Mouse (Mus musculus): ENCODE results near the gene Map3k7cl. TPM values are rescaled to one million over a fixed set of nuclear protein-coding genes. Genes with fewer than 3 reads are reported as not detected.

Gene Map3k7cl
- polyA plus RNA-seq, 1 experiment from 2014 or later = 0.09 TPM

DNA sequence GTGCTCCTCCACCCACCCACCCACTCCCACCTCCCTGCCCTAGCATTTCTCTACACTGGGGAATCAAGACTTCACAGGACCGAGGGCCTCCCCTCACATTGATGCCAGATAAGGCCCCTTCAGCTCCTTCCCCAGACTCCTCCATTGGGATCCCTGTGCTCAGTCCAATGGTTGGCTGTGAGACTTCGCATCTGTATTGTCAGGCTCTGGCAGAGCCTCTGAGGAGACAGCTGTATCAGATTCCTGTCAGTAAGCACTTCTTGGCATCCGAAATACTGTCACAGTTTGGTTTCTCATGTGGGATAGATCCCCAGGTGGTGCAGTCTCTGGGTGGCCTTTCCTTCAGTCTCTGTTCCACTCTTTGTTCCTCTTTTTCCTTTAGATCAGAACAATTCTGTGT is 68.1 kb downstream of the Map3k7cl start:
- no peak overlapping the region for H3K9ac ChIP-seq (ENCODE audit: low read depth, low read length)
- no peak overlapping the region for H3K4me2 ChIP-seq (ENCODE audit: low read depth, low read length)
- no peaks in the 10 kb centered on the region for H3K4me1 ChIP-seq (ENCODE audit: control insufficient read depth, low read depth, low read length)
- ATAC-seq (ENCODE audit: low read depth) = no peak
- H3K9me3 ChIP-seq (replicated peaks; ENCODE audit: control insufficient read depth, low read length) = no peaks in the 10 kb centered on the region; the same call in 1 of the 2 replicates
- WGBS (ENCODE audit: insufficient replicate concordance) = 62% methylated on average over 3 of the region's 3 CpGs
- no peak overlapping the region for H3K27ac ChIP-seq (ENCODE audit: low read length)
- no peaks in the 10 kb centered on the region for H3K27me3 ChIP-seq (ENCODE audit: control insufficient read depth, insufficient read depth, low read depth, low read length)
- H3K36me3 ChIP-seq (ENCODE audit: control insufficient read depth, insufficient read depth) = no peaks in the 10 kb centered on the region
- H3K4me3 ChIP-seq (ENCODE audit: low read depth, low read length) = no peak overlapping the region

- WGBS (ENCODE audit: insufficient replicate concordance) = 77% methylated on average over 5 of the region's 5 CpGs
- Histone ChIP-seq H3K9me3 (replicated peaks; ENCODE audit: control insufficient read depth, low read length) (peaks cover 4% of the 10 kb centered on the region), H3K27ac (ENCODE audit: low read length) (no peak overlapping the region), H3K4me2 (ENCODE audit: low read depth, low read length) (no peak overlapping the region), H3K4me3 (ENCODE audit: low read depth, low read length) (no peak overlapping the region), H3K27me3 (ENCODE audit: control insufficient read depth, insufficient read depth, low read depth, low read length) (no peaks in the 10 kb centered on the region), H3K9ac (ENCODE audit: low read depth, low read length) (no peak overlapping the region), H3K4me1 (ENCODE audit: control insufficient read depth, low read depth, low read length) (no peaks in the 10 kb centered on the region), H3K36me3 (ENCODE audit: control insufficient read depth, insufficient read depth) (no peaks in the 10 kb centered on the region)
- ATAC-seq (ENCODE audit: low read depth) = no peak
Measured at GRCm38 (mm10) chr16:87623881-87624280, 70.8 kb downstream of the Map3k7cl start.

DNA sequence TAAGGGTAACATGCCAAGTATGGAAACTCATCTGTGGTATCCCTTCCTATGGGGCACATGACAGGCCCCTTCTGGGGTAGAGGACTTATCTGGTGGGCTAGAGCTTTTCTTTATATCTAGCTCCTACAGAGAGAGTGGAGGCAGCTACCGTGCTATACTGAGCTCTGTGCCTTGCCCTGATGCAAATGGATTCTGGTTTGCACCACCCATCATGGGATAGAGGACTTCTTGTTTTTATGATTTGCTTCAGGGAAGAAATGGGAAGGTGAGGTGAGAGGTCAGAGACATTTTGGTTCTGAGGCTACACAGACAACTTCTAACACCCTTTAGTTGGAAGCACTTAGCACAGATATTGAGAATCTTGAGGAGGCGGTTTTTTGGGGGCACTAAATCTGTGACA is 71.8 kb downstream of the Map3k7cl start:
- Histone ChIP-seq H3K9me3 (replicated peaks; ENCODE audit: control insufficient read depth, low read length) (peaks cover 4% of the 10 kb centered on the region), H3K27ac (ENCODE audit: low read length) (peak overlapping the region; percentile 65), H3K27me3 (ENCODE audit: control insufficient read depth, insufficient read depth, low read depth, low read length) (no peaks in the 10 kb centered on the region), H3K36me3 (ENCODE audit: control insufficient read depth, insufficient read depth) (no peaks in the 10 kb centered on the region), H3K4me2 (ENCODE audit: low read depth, low read length) (no peak overlapping the region), H3K9ac (ENCODE audit: low read depth, low read length) (no peak overlapping the region), H3K4me1 (ENCODE audit: control insufficient read depth, low read depth, low read length) (no peaks in the 10 kb centered on the region), H3K4me3 (ENCODE audit: low read depth, low read length) (no peak overlapping the region)
- ATAC-seq (ENCODE audit: low read depth) = no peak
- WGBS (ENCODE audit: insufficient replicate concordance) = 50% methylated on average over 2 of the region's 2 CpGs

- Histone ChIP-seq H3K27me3 (ENCODE audit: control insufficient read depth, insufficient read depth, low read depth, low read length) (no peaks in the 10 kb centered on the region), H3K9ac (ENCODE audit: low read depth, low read length) (no peak overlapping the region), H3K36me3 (ENCODE audit: control insufficient read depth, insufficient read depth) (no peaks in the 10 kb centered on the region), H3K4me1 (ENCODE audit: control insufficient read depth, low read depth, low read length) (no peaks in the 10 kb centered on the region), H3K4me3 (ENCODE audit: low read depth, low read length) (no peak overlapping the region), H3K27ac (ENCODE audit: low read length) (peak overlapping the region; percentile 65; the same call in 1 of the 2 replicates), H3K9me3 (replicated peaks; ENCODE audit: control insufficient read depth, low read length) (peaks cover 4% of the 10 kb centered on the region), H3K4me2 (ENCODE audit: low read depth, low read length) (no peak overlapping the region)
- ATAC-seq (ENCODE audit: low read depth) = peak; percentile 81
- WGBS (ENCODE audit: insufficient replicate concordance) = 24% methylated on average over 3 of the region's 3 CpGs
Measured at GRCm38 (mm10) chr16:87625341-87625740, 72.2 kb downstream of the Map3k7cl start.

- Histone ChIP-seq H3K27ac (ENCODE audit: low read length) (no peak overlapping the region), H3K9me3 (replicated peaks; ENCODE audit: control insufficient read depth, low read length) (peaks cover 4% of the 10 kb centered on the region), H3K4me3 (ENCODE audit: low read depth, low read length) (no peak overlapping the region), H3K27me3 (ENCODE audit: control insufficient read depth, insufficient read depth, low read depth, low read length) (no peaks in the 10 kb centered on the region), H3K36me3 (ENCODE audit: control insufficient read depth, insufficient read depth) (no peaks in the 10 kb centered on the region), H3K9ac (ENCODE audit: low read depth, low read length) (no peak overlapping the region), H3K4me2 (ENCODE audit: low read depth, low read length) (no peak overlapping the region), H3K4me1 (ENCODE audit: control insufficient read depth, low read depth, low read length) (no peaks in the 10 kb centered on the region)
- ATAC-seq (ENCODE audit: low read depth) = no peak
- WGBS (ENCODE audit: insufficient replicate concordance) = 76% methylated on average over 8 of the region's 8 CpGs
Measured at GRCm38 (mm10) chr16:87625816-87626215, 72.7 kb downstream of the Map3k7cl start.

GRCm38 (mm10) chr16:87626696-87627095 is 73.6 kb downstream of the Map3k7cl start:
- H3K9me3 ChIP-seq (replicated peaks; ENCODE audit: control insufficient read depth, low read length) = peaks cover 4% of the 10 kb centered on the region
- no peak overlapping the region for H3K4me2 ChIP-seq (ENCODE audit: low read depth, low read length)
- H3K36me3 ChIP-seq (ENCODE audit: control insufficient read depth, insufficient read depth) = no peaks in the 10 kb centered on the region
- no peaks in the 10 kb centered on the region for H3K27me3 ChIP-seq (ENCODE audit: control insufficient read depth, insufficient read depth, low read depth, low read length)
- WGBS (ENCODE audit: insufficient replicate concordance) = 81% methylated on average over 4 of the region's 4 CpGs
- no peak overlapping the region for H3K9ac ChIP-seq (ENCODE audit: low read depth, low read length)
- H3K27ac ChIP-seq (ENCODE audit: low read length) = no peak overlapping the region
- H3K4me3 ChIP-seq (ENCODE audit: low read depth, low read length) = no peak overlapping the region
- no peak for ATAC-seq (ENCODE audit: low read depth)
- H3K4me1 ChIP-seq (ENCODE audit: control insufficient read depth, low read depth, low read length) = no peaks in the 10 kb centered on the region

DNA sequence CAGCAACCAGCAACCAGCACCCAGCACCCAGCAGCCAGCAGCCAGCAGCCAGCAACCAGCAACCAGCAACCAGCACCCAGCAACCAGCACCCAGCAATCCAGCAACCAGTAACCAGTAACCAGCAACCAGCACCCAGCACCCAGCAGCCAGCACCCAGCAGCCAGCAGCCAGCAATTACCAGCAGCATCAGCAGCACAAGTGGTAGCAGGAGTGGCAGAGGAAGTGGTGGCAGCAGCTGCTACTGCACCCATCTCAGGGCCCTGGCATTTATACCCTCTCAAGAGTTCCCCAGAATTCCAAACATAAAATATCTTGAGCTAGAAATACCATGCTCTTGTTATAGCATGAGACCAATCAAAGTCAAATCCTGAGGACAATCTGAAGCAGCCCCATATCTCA is 81.6 kb downstream of the Map3k7cl start:
- no peak for ATAC-seq (ENCODE audit: low read depth)

DNA sequence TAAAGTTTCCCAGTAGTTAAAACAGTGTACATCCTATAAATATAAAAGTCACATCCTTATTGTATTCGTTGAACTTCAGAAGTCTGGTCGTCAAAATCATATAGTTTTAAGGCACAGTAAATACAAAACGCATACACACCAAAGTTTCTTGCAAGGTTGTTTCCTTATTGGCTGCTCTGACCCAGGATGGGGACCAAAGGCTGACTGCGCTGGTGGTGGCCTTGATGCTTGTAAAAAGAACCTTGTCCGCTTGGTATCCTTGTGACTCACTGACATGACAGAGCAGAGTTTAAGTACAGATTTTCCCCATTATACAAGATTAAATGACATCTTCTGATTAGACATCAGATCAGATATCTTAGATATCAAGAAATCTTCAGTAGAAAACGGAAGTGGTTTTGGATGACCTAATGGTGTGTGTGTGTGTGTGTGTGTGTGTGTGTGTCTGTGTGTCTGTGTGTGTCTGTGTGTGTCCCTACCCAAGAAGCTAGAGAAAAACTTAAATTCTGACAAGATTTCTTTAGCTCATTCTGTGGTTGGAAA is 82.2 kb downstream of the Map3k7cl start:
- Histone ChIP-seq H3K4me3 (ENCODE audit: low read depth, low read length) (no peak overlapping the region), H3K4me1 (ENCODE audit: control insufficient read depth, low read depth, low read length) (no peaks in the 10 kb centered on the region), H3K9ac (ENCODE audit: low read depth, low read length) (no peak overlapping the region), H3K27me3 (ENCODE audit: control insufficient read depth, insufficient read depth, low read depth, low read length) (no peaks in the 10 kb centered on the region), H3K9me3 (replicated peaks; ENCODE audit: control insufficient read depth, low read length) (no peaks in the 10 kb centered on the region), H3K36me3 (ENCODE audit: control insufficient read depth, insufficient read depth) (no peaks in the 10 kb centered on the region), H3K27ac (ENCODE audit: low read length) (no peak overlapping the region), H3K4me2 (ENCODE audit: low read depth, low read length) (no peak overlapping the region)
- no peak for ATAC-seq (ENCODE audit: low read depth)
- WGBS (ENCODE audit: insufficient replicate concordance) = 60% methylated on average over 6 of the region's 6 CpGs

More for the DNA sequence above, 81.6 kb downstream of the Map3k7cl start:
- Histone ChIP-seq H3K9ac (ENCODE audit: low read depth, low read length) (no peak overlapping the region), H3K9me3 (replicated peaks; ENCODE audit: control insufficient read depth, low read length) (no peaks in the 10 kb centered on the region), H3K4me2 (ENCODE audit: low read depth, low read length) (no peak overlapping the region), H3K36me3 (ENCODE audit: control insufficient read depth, insufficient read depth) (no peaks in the 10 kb centered on the region), H3K4me1 (ENCODE audit: control insufficient read depth, low read depth, low read length) (no peaks in the 10 kb centered on the region), H3K27ac (ENCODE audit: low read length) (no peak overlapping the region), H3K4me3 (ENCODE audit: low read depth, low read length) (no peak overlapping the region), H3K27me3 (ENCODE audit: control insufficient read depth, insufficient read depth, low read depth, low read length) (no peaks in the 10 kb centered on the region)

DNA sequence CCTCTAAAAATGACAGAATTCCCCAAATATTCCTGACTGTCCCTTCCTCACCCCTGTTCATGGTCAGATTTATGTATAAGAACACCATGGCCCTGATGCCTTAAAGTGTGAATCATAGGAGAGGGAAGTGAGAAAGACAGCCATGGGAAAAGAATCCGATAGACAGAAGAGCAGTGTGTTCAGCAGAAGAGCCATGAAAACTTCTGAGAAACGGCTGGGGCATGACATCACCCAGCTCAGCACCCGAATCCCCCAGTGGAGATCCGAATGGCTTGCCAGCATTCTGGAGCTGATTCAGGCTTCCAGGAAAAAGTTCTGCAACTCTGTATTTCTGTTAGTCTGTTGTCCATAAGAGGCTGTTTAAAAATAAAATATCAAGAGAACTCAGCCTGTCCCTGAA is 82.7 kb downstream of the Map3k7cl start:
- Histone ChIP-seq H3K27me3 (ENCODE audit: control insufficient read depth, insufficient read depth, low read depth, low read length) (no peaks in the 10 kb centered on the region), H3K36me3 (ENCODE audit: control insufficient read depth, insufficient read depth) (no peaks in the 10 kb centered on the region), H3K27ac (ENCODE audit: low read length) (no peak overlapping the region), H3K4me2 (ENCODE audit: low read depth, low read length) (no peak overlapping the region), H3K9me3 (replicated peaks; ENCODE audit: control insufficient read depth, low read length) (no peaks in the 10 kb centered on the region), H3K9ac (ENCODE audit: low read depth, low read length) (no peak overlapping the region), H3K4me1 (ENCODE audit: control insufficient read depth, low read depth, low read length) (no peaks in the 10 kb centered on the region), H3K4me3 (ENCODE audit: low read depth, low read length) (no peak overlapping the region)
- WGBS (ENCODE audit: insufficient replicate concordance) = 58% methylated on average over 4 of the region's 4 CpGs
- no peak for ATAC-seq (ENCODE audit: low read depth)

All from liver, embryonic 16.5 days (tissue).